Mouse (Mus musculus): Measurements from ENCODE around the gene Etnk1. TPM values are rescaled to one million over a fixed set of nuclear protein-coding genes. Genes with fewer than 3 reads are reported as not detected.

Gene Etnk1
- polyA plus RNA-seq, 1 experiment from 2014 or later, result 14.1 TPM

GRCm38 (mm10) chr6:143213461-143213860 is 46.4 kb downstream of the Etnk1 start:
- H3K27ac ChIP-seq (ENCODE audit: low read length), result no peak overlapping the region
- ATAC-seq (ENCODE audit: low read depth), result no peak
- H3K9ac ChIP-seq (ENCODE audit: low read length), result no peak overlapping the region
- H3K36me3 ChIP-seq (ENCODE audit: control insufficient read depth, insufficient read depth, low read length), result peaks cover 5% of the 10 kb centered on the region; the same call in 1 of the 2 replicates
- H3K9me3 ChIP-seq (ENCODE audit: control insufficient read depth, low read length), result peaks cover 18% of the 10 kb centered on the region
- 95% methylated on average over 6 of the region's 6 CpGs for WGBS
- no peak overlapping the region for H3K4me3 ChIP-seq (ENCODE audit: low read length)
- peaks cover 8% of the 10 kb centered on the region for H3K4me1 ChIP-seq (replicated peaks; ENCODE audit: control insufficient read depth, insufficient read depth, low read length)
- no peaks in the 10 kb centered on the region for H3K27me3 ChIP-seq (ENCODE audit: control insufficient read depth, insufficient read depth, low read depth, low read length)
- no peak overlapping the region for H3K4me2 ChIP-seq (ENCODE audit: low read depth, low read length)

GRCm38 (mm10) chr6:143216221-143216620 is 49.2 kb downstream of the Etnk1 start:
- peaks cover 2% of the 10 kb centered on the region; the same call in 1 of the 2 replicates for H3K36me3 ChIP-seq (ENCODE audit: control insufficient read depth, insufficient read depth, low read length)
- 28% methylated on average over 11 of the region's 11 CpGs for WGBS
- H3K9me3 ChIP-seq (ENCODE audit: control insufficient read depth, low read length), result peaks cover 18% of the 10 kb centered on the region
- no peak overlapping the region for H3K4me3 ChIP-seq (ENCODE audit: low read length)
- H3K27me3 ChIP-seq (ENCODE audit: control insufficient read depth, insufficient read depth, low read depth, low read length), result no peaks in the 10 kb centered on the region
- H3K27ac ChIP-seq (ENCODE audit: low read length), result no peak overlapping the region
- no peak overlapping the region for H3K9ac ChIP-seq (ENCODE audit: low read length)
- peaks cover 8% of the 10 kb centered on the region for H3K4me1 ChIP-seq (replicated peaks; ENCODE audit: control insufficient read depth, insufficient read depth, low read length)
- 0 out of 2 replicates have a peak, but pooled peaks have one; percentile 11 for ATAC-seq (ENCODE audit: low read depth)
- no peak overlapping the region for H3K4me2 ChIP-seq (ENCODE audit: low read depth, low read length)

GRCm38 (mm10) chr6:143219347-143219746 is 52.3 kb downstream of the Etnk1 start:
- peak overlapping the region; percentile 38 for H3K4me2 ChIP-seq (ENCODE audit: low read depth, low read length)
- peaks cover 10% of the 10 kb centered on the region for H3K9me3 ChIP-seq (ENCODE audit: control insufficient read depth, low read length)
- peak; percentile 27; the same call in 1 of the 2 replicates for ATAC-seq (ENCODE audit: low read depth)
- H3K36me3 ChIP-seq (ENCODE audit: control insufficient read depth, insufficient read depth, low read length), result no peaks in the 10 kb centered on the region; the same call in 1 of the 2 replicates
- H3K27me3 ChIP-seq (ENCODE audit: control insufficient read depth, insufficient read depth, low read depth, low read length), result no peaks in the 10 kb centered on the region
- WGBS, result under 1% methylated on average over 5 of the region's 5 CpGs
- H3K9ac ChIP-seq (ENCODE audit: low read length), result no peak overlapping the region; the same call in 1 of the 2 replicates
- no peak overlapping the region for H3K4me3 ChIP-seq (ENCODE audit: low read length)
- peaks cover 8% of the 10 kb centered on the region for H3K4me1 ChIP-seq (replicated peaks; ENCODE audit: control insufficient read depth, insufficient read depth, low read length)
- no peak overlapping the region for H3K27ac ChIP-seq (ENCODE audit: low read length)

DNA sequence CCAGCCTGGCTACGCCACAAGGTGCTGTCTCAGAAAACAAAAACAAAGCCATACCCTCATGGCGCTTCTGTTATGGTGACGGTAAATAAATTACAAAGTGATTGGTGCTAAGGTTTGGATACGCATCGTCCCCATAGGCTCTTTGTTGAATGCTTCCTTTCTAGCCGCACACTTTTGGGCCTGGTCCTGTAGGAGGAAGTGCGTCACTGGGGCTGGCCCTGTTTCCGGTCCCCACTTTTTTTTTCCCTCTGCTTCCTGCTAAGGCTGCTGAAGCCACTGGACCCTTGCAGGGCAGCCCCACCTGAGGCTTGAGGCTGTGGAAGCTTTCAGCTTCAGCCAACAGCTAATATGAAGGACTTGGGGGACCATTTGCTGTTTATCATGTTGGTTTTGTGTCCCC is 54.2 kb downstream of the Etnk1 start:
- no peak for ATAC-seq (ENCODE audit: low read depth)
- H3K36me3 ChIP-seq (ENCODE audit: control insufficient read depth, insufficient read depth, low read length), result no peaks in the 10 kb centered on the region

GRCm38 (mm10) chr6:143224057-143224456 is 57.0 kb downstream of the Etnk1 start:
- Histone ChIP-seq H3K9ac (ENCODE audit: low read length) (no peak overlapping the region), H3K9me3 (ENCODE audit: control insufficient read depth, low read length) (no peaks in the 10 kb centered on the region), H3K27me3 (ENCODE audit: control insufficient read depth, insufficient read depth, low read depth, low read length) (no peaks in the 10 kb centered on the region), H3K36me3 (ENCODE audit: control insufficient read depth, insufficient read depth, low read length) (no peaks in the 10 kb centered on the region), H3K4me3 (ENCODE audit: low read length) (no peak overlapping the region), H3K4me2 (ENCODE audit: low read depth, low read length) (no peak overlapping the region), H3K27ac (ENCODE audit: low read length) (no peak overlapping the region), H3K4me1 (replicated peaks; ENCODE audit: control insufficient read depth, insufficient read depth, low read length) (no peaks in the 10 kb centered on the region)
- 51% methylated on average over 11 of the region's 11 CpGs for WGBS
- no peak for ATAC-seq (ENCODE audit: low read depth)

More for the DNA sequence above, 54.2 kb downstream of the Etnk1 start:
- H3K27ac ChIP-seq (ENCODE audit: low read length), result no peak overlapping the region
- no peaks in the 10 kb centered on the region for H3K27me3 ChIP-seq (ENCODE audit: control insufficient read depth, insufficient read depth, low read depth, low read length)
- no peak overlapping the region for H3K4me3 ChIP-seq (ENCODE audit: low read length)
- H3K4me1 ChIP-seq (replicated peaks; ENCODE audit: control insufficient read depth, insufficient read depth, low read length), result peaks cover 3% of the 10 kb centered on the region
- no peak overlapping the region for H3K9ac ChIP-seq (ENCODE audit: low read length)
- 76% methylated on average over 8 of the region's 8 CpGs for WGBS
- H3K9me3 ChIP-seq (ENCODE audit: control insufficient read depth, low read length), result no peaks in the 10 kb centered on the region
- no peak overlapping the region for H3K4me2 ChIP-seq (ENCODE audit: low read depth, low read length)

GRCm38 (mm10) chr6:143224885-143225284 is 57.9 kb downstream of the Etnk1 start:
- no peak overlapping the region for H3K4me2 ChIP-seq (ENCODE audit: low read depth, low read length)
- H3K9ac ChIP-seq (ENCODE audit: low read length), result no peak overlapping the region
- no peaks in the 10 kb centered on the region for H3K27me3 ChIP-seq (ENCODE audit: control insufficient read depth, insufficient read depth, low read depth, low read length)
- H3K36me3 ChIP-seq (ENCODE audit: control insufficient read depth, insufficient read depth, low read length), result no peaks in the 10 kb centered on the region
- ATAC-seq (ENCODE audit: low read depth), result no peak
- 73% methylated on average over 6 of the region's 6 CpGs for WGBS
- no peak overlapping the region for H3K4me3 ChIP-seq (ENCODE audit: low read length)
- H3K27ac ChIP-seq (ENCODE audit: low read length), result no peak overlapping the region
- no peaks in the 10 kb centered on the region for H3K9me3 ChIP-seq (ENCODE audit: control insufficient read depth, low read length)
- H3K4me1 ChIP-seq (replicated peaks; ENCODE audit: control insufficient read depth, insufficient read depth, low read length), result peaks cover 4% of the 10 kb centered on the region; the same call in 1 of the 2 replicates

DNA sequence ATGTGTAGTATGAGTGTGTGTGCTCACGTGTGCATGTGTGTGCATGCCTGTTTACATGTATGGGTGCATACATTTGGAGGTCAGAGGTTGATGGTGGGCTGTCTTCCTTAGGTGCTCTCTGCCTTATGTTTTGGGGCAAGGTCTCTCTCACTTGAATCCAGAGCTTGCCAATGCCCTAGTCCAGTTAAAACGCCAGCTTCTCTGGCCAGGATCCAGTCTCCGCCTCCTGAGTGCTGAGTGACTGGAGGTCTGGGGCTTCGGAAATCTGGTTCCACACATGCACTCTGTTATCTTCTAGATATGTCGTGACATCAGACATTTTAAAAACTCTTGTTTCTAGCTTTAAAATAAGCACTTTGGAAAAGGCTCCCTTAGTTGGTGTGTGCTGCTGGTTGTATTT is 61.7 kb downstream of the Etnk1 start:
- no peaks in the 10 kb centered on the region for H3K9me3 ChIP-seq (ENCODE audit: control insufficient read depth, low read length)
- ATAC-seq (ENCODE audit: low read depth), result no peak
- H3K4me2 ChIP-seq (ENCODE audit: low read depth, low read length), result no peak overlapping the region
- H3K27ac ChIP-seq (ENCODE audit: low read length), result no peak overlapping the region
- no peaks in the 10 kb centered on the region for H3K27me3 ChIP-seq (ENCODE audit: control insufficient read depth, insufficient read depth, low read depth, low read length)
- H3K9ac ChIP-seq (ENCODE audit: low read length), result no peak overlapping the region
- no peaks in the 10 kb centered on the region for H3K36me3 ChIP-seq (ENCODE audit: control insufficient read depth, insufficient read depth, low read length)
- no peak overlapping the region for H3K4me3 ChIP-seq (ENCODE audit: low read length)
- H3K4me1 ChIP-seq (replicated peaks; ENCODE audit: control insufficient read depth, insufficient read depth, low read length), result peaks cover 6% of the 10 kb centered on the region; the same call in 1 of the 2 replicates
- 65% methylated on average over 5 of the region's 5 CpGs for WGBS

DNA sequence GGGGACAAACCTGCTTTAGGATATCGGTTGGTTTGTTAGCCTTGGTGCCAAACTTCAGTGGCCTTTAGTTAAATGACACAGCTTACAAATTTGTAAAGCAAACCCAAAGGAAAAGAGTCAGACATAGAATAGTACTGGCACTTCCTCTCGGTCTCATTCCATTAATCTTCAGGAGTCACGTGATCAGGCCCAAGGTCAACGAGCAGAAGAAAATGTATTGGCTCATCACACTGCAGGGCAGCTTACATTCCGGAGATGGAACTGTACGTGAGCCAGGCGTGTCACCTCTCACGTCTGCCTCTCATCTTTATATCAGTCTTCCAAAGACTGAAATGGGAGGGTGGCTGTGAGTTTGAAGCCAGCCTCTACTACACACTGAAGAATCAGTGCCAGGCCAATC is 62.9 kb downstream of the Etnk1 start:
- H3K9ac ChIP-seq (ENCODE audit: low read length), result no peak overlapping the region
- no peaks in the 10 kb centered on the region for H3K36me3 ChIP-seq (ENCODE audit: control insufficient read depth, insufficient read depth, low read length)
- 0 out of 2 replicates have a peak overlapping the region, but pooled peaks have one; percentile 17 for H3K27ac ChIP-seq (ENCODE audit: low read length)
- H3K4me1 ChIP-seq (replicated peaks; ENCODE audit: control insufficient read depth, insufficient read depth, low read length), result peaks cover 6% of the 10 kb centered on the region; the same call in 1 of the 2 replicates
- no peaks in the 10 kb centered on the region for H3K27me3 ChIP-seq (ENCODE audit: control insufficient read depth, insufficient read depth, low read depth, low read length)
- H3K9me3 ChIP-seq (ENCODE audit: control insufficient read depth, low read length), result no peaks in the 10 kb centered on the region
- H3K4me2 ChIP-seq (ENCODE audit: low read depth, low read length), result no peak overlapping the region
- ATAC-seq (ENCODE audit: low read depth), result peak; percentile 45; the same call in 1 of the 2 replicates
- H3K4me3 ChIP-seq (ENCODE audit: low read length), result no peak overlapping the region
- WGBS, result 36% methylated on average over 8 of the region's 8 CpGs

GRCm38 (mm10) chr6:143230888-143231287 is 63.9 kb downstream of the Etnk1 start:
- peaks cover 6% of the 10 kb centered on the region; the same call in 1 of the 2 replicates for H3K4me1 ChIP-seq (replicated peaks; ENCODE audit: control insufficient read depth, insufficient read depth, low read length)
- H3K4me3 ChIP-seq (ENCODE audit: low read length), result no peak overlapping the region
- no peak overlapping the region for H3K27ac ChIP-seq (ENCODE audit: low read length)
- 65% methylated on average over 2 of the region's 2 CpGs for WGBS
- no peak overlapping the region for H3K9ac ChIP-seq (ENCODE audit: low read length)
- no peaks in the 10 kb centered on the region for H3K9me3 ChIP-seq (ENCODE audit: control insufficient read depth, low read length)
- no peaks in the 10 kb centered on the region for H3K27me3 ChIP-seq (ENCODE audit: control insufficient read depth, insufficient read depth, low read depth, low read length)
- no peak for ATAC-seq (ENCODE audit: low read depth)
- H3K4me2 ChIP-seq (ENCODE audit: low read depth, low read length), result no peak overlapping the region
- H3K36me3 ChIP-seq (ENCODE audit: control insufficient read depth, insufficient read depth, low read length), result no peaks in the 10 kb centered on the region

Measured in lung, embryonic 16.5 days (tissue).